Mouse (Mus musculus): ENCODE measurements around the gene Rbm20.

Rbm20 gene

GRCm38 (mm10) chr19:53722186-53722585, 45.1 kb downstream of the Rbm20 start:
- DNase-seq (ENCODE audit: low spot score) = no peak

GRCm38 (mm10) chr19:53724053-53724452, 46.9 kb downstream of the Rbm20 start:
- DNase-seq (ENCODE audit: low spot score) = no peak

- no peak for DNase-seq (ENCODE audit: low spot score)
These were observed 49.2 kb downstream of the Rbm20 start for GRCm38 (mm10) chr19:53726340-53726739.

GRCm38 (mm10) chr19:53726755-53727154, 49.6 kb downstream of the Rbm20 start:
- DNase-seq (ENCODE audit: low spot score) = no peak

- DNase-seq (ENCODE audit: low spot score) = no peak
These were observed 50.2 kb downstream of the Rbm20 start for GRCm38 (mm10) chr19:53727277-53727676.

- no peak for DNase-seq (ENCODE audit: low spot score)
These were observed 51.0 kb downstream of the Rbm20 start for GRCm38 (mm10) chr19:53727886-53728669.

GRCm38 (mm10) chr19:53729919-53730318, 52.8 kb downstream of the Rbm20 start:
- DNase-seq (ENCODE audit: low spot score) = no peak

GRCm38 (mm10) chr19:53731761-53732201, 54.7 kb downstream of the Rbm20 start:
- DNase-seq (ENCODE audit: low spot score) = no peak

- DNase-seq (ENCODE audit: low spot score) = no peak
These were observed 57.7 kb downstream of the Rbm20 start for GRCm38 (mm10) chr19:53734845-53735244.

- no peak for DNase-seq (ENCODE audit: low spot score)
These were observed 61.6 kb downstream of the Rbm20 start for GRCm38 (mm10) chr19:53738701-53739131.

- no peak for DNase-seq (ENCODE audit: low spot score)
These were observed 62.6 kb downstream of the Rbm20 start for GRCm38 (mm10) chr19:53739570-53740266.

GRCm38 (mm10) chr19:53740750-53741380, 63.8 kb downstream of the Rbm20 start:
- no peak for DNase-seq (ENCODE audit: low spot score)

- DNase-seq (ENCODE audit: low spot score) = no peak
These were observed 64.8 kb downstream of the Rbm20 start for GRCm38 (mm10) chr19:53741902-53742301.

- no peak for DNase-seq (ENCODE audit: low spot score)
These were observed 68.2 kb downstream of the Rbm20 start for GRCm38 (mm10) chr19:53745354-53745753.

- DNase-seq (ENCODE audit: low spot score) = no peak
These were observed 69.0 kb downstream of the Rbm20 start for GRCm38 (mm10) chr19:53746116-53746515.

GRCm38 (mm10) chr19:53748236-53748775, 71.2 kb downstream of the Rbm20 start:
- no peak for DNase-seq (ENCODE audit: low spot score)

GRCm38 (mm10) chr19:53749326-53749725, 72.2 kb downstream of the Rbm20 start:
- DNase-seq (ENCODE audit: low spot score) = no peak

- no peak for DNase-seq (ENCODE audit: low spot score)
These were observed 74.5 kb downstream of the Rbm20 start for GRCm38 (mm10) chr19:53751420-53752185.

GRCm38 (mm10) chr19:53752993-53753392, 75.9 kb downstream of the Rbm20 start:
- no peak for DNase-seq (ENCODE audit: low spot score)

- DNase-seq (ENCODE audit: low spot score) = no peak
These were observed 77.3 kb downstream of the Rbm20 start for GRCm38 (mm10) chr19:53754421-53754830.

- DNase-seq (ENCODE audit: low spot score) = no peak
These were observed 78.2 kb downstream of the Rbm20 start for GRCm38 (mm10) chr19:53755346-53755745.
